Mouse (Mus musculus): ENCODE data around the gene Tcf20. TPM values are rescaled to one million over a fixed set of nuclear protein-coding genes. Genes with fewer than 3 reads are reported as not detected.

Gene Tcf20
- polyA plus RNA-seq, 1 experiment from 2014 or later = 13.9 TPM

- H3K27me3 ChIP-seq = 0 out of 2 replicates have a peak, but pooled peaks cover 12% of the 10 kb centered on the region
- no peaks in the 10 kb centered on the region for H3K9me3 ChIP-seq
- no peak overlapping the region; the same call in 1 of the 2 replicates for H3K9ac ChIP-seq
- peak; percentile 45; the same call in 1 of the 2 replicates for ATAC-seq (ENCODE audit: insufficient number of reproducible peaks, insufficient read depth, low FRiP score, low TSS enrichment)
- H3K4me3 ChIP-seq = no peak overlapping the region
- peaks cover 37% of the 10 kb centered on the region for H3K4me1 ChIP-seq
- H3K4me2 ChIP-seq (replicated peaks) = no peak overlapping the region
- 0 out of 2 replicates have a peak overlapping the region, but pooled peaks have one; percentile 26 for H3K27ac ChIP-seq
- H3K36me3 ChIP-seq = no peaks in the 10 kb centered on the region
- WGBS = 15% methylated on average over 15 of the region's 15 CpGs
Observed at GRCm38 (mm10) chr15:83010990-83011664, 23.5 kb upstream of the Tcf20 start.

- Histone ChIP-seq H3K27ac (no peak overlapping the region), H3K4me3 (no peak overlapping the region), H3K4me2 (replicated peaks) (no peak overlapping the region), H3K9me3 (no peaks in the 10 kb centered on the region), H3K36me3 (no peaks in the 10 kb centered on the region), H3K9ac (no peak overlapping the region; the same call in 1 of the 2 replicates), H3K4me1 (peaks cover 33% of the 10 kb centered on the region), H3K27me3 (0 out of 2 replicates have a peak, but pooled peaks cover 12% of the 10 kb centered on the region)
- ATAC-seq (ENCODE audit: insufficient number of reproducible peaks, insufficient read depth, low FRiP score, low TSS enrichment) = no peak
- WGBS = 6% methylated on average over 8 of the region's 8 CpGs
Observed at GRCm38 (mm10) chr15:83010423-83010822, 22.8 kb upstream of the Tcf20 start.

GRCm38 (mm10) chr15:83009532-83009931 lies 21.9 kb upstream of the Tcf20 start:
- no peaks in the 10 kb centered on the region for H3K9me3 ChIP-seq
- H3K4me1 ChIP-seq = peaks cover 33% of the 10 kb centered on the region
- 92% methylated on average over 6 of the region's 6 CpGs for WGBS
- no peak for ATAC-seq (ENCODE audit: insufficient number of reproducible peaks, insufficient read depth, low FRiP score, low TSS enrichment)
- no peak overlapping the region for H3K4me2 ChIP-seq (replicated peaks)
- H3K9ac ChIP-seq = no peak overlapping the region
- 0 out of 2 replicates have a peak, but pooled peaks cover 12% of the 10 kb centered on the region for H3K27me3 ChIP-seq
- H3K36me3 ChIP-seq = no peaks in the 10 kb centered on the region
- no peak overlapping the region for H3K4me3 ChIP-seq
- no peak overlapping the region for H3K27ac ChIP-seq

GRCm38 (mm10) chr15:83008761-83009423 lies 21.2 kb upstream of the Tcf20 start:
- Histone ChIP-seq H3K36me3 (no peaks in the 10 kb centered on the region), H3K4me2 (replicated peaks) (no peak overlapping the region), H3K4me3 (no peak overlapping the region), H3K9ac (no peak overlapping the region), H3K27me3 (0 out of 2 replicates have a peak, but pooled peaks cover 12% of the 10 kb centered on the region), H3K4me1 (peaks cover 33% of the 10 kb centered on the region), H3K9me3 (no peaks in the 10 kb centered on the region), H3K27ac (no peak overlapping the region)
- WGBS = 65% methylated on average over 13 of the region's 13 CpGs
- ATAC-seq (ENCODE audit: insufficient number of reproducible peaks, insufficient read depth, low FRiP score, low TSS enrichment) = no peak

GRCm38 (mm10) chr15:83007346-83007920 lies 19.8 kb upstream of the Tcf20 start:
- no peak for ATAC-seq (ENCODE audit: insufficient number of reproducible peaks, insufficient read depth, low FRiP score, low TSS enrichment)
- no peak overlapping the region for H3K4me3 ChIP-seq
- no peaks in the 10 kb centered on the region for H3K9me3 ChIP-seq
- H3K27me3 ChIP-seq = 0 out of 2 replicates have a peak, but pooled peaks cover 14% of the 10 kb centered on the region
- H3K36me3 ChIP-seq = no peaks in the 10 kb centered on the region
- H3K9ac ChIP-seq = no peak overlapping the region
- WGBS = 44% methylated on average over 15 of the region's 15 CpGs
- H3K4me2 ChIP-seq (replicated peaks) = no peak overlapping the region
- H3K27ac ChIP-seq = no peak overlapping the region
- peaks cover 36% of the 10 kb centered on the region for H3K4me1 ChIP-seq

- H3K4me1 ChIP-seq = peaks cover 14% of the 10 kb centered on the region; the same call in 1 of the 2 replicates
- no peaks in the 10 kb centered on the region for H3K36me3 ChIP-seq
- no peak overlapping the region for H3K4me2 ChIP-seq (replicated peaks)
- no peak overlapping the region for H3K9ac ChIP-seq
- 0 out of 2 replicates have a peak, but pooled peaks cover 4% of the 10 kb centered on the region for H3K27me3 ChIP-seq
- 47% methylated on average over 12 of the region's 12 CpGs for WGBS
- no peaks in the 10 kb centered on the region for H3K9me3 ChIP-seq
- no peak for ATAC-seq (ENCODE audit: insufficient number of reproducible peaks, insufficient read depth, low FRiP score, low TSS enrichment)
- no peak overlapping the region for H3K27ac ChIP-seq
- H3K4me3 ChIP-seq = no peak overlapping the region
Observed at GRCm38 (mm10) chr15:83002665-83003548, 15.2 kb upstream of the Tcf20 start.

GRCm38 (mm10) chr15:82998811-82999221 lies 11.1 kb upstream of the Tcf20 start:
- peaks cover 33% of the 10 kb centered on the region for H3K4me1 ChIP-seq
- H3K9ac ChIP-seq = no peak overlapping the region
- H3K4me3 ChIP-seq = no peak overlapping the region
- no peak for ATAC-seq (ENCODE audit: insufficient number of reproducible peaks, insufficient read depth, low FRiP score, low TSS enrichment)
- no peaks in the 10 kb centered on the region for H3K36me3 ChIP-seq
- 0 out of 2 replicates have a peak, but pooled peaks cover 9% of the 10 kb centered on the region for H3K27me3 ChIP-seq
- no peaks in the 10 kb centered on the region for H3K9me3 ChIP-seq
- no peak overlapping the region for H3K4me2 ChIP-seq (replicated peaks)
- no peak overlapping the region for H3K27ac ChIP-seq
- 83% methylated on average over 6 of the region's 6 CpGs for WGBS

- Histone ChIP-seq H3K27ac (no peak overlapping the region), H3K4me1 (peaks cover 38% of the 10 kb centered on the region), H3K4me2 (replicated peaks) (no peak overlapping the region), H3K9ac (no peak overlapping the region), H3K27me3 (0 out of 2 replicates have a peak, but pooled peaks cover 5% of the 10 kb centered on the region), H3K9me3 (no peaks in the 10 kb centered on the region), H3K36me3 (no peaks in the 10 kb centered on the region), H3K4me3 (no peak overlapping the region)
- ATAC-seq (ENCODE audit: insufficient number of reproducible peaks, insufficient read depth, low FRiP score, low TSS enrichment) = no peak
Observed at GRCm38 (mm10) chr15:82996431-82996830, 8.8 kb upstream of the Tcf20 start.

GRCm38 (mm10) chr15:82995239-82995638 lies 7.6 kb upstream of the Tcf20 start:
- Histone ChIP-seq H3K9me3 (no peaks in the 10 kb centered on the region), H3K9ac (no peak overlapping the region), H3K36me3 (no peaks in the 10 kb centered on the region), H3K4me1 (peaks cover 38% of the 10 kb centered on the region), H3K27me3 (peaks cover 11% of the 10 kb centered on the region; the same call in 1 of the 2 replicates), H3K27ac (no peak overlapping the region), H3K4me2 (replicated peaks) (no peak overlapping the region), H3K4me3 (no peak overlapping the region)
- WGBS = 60% methylated on average over 7 of the region's 7 CpGs
- no peak for ATAC-seq (ENCODE audit: insufficient number of reproducible peaks, insufficient read depth, low FRiP score, low TSS enrichment)

GRCm38 (mm10) chr15:82992911-82993310 lies 5.2 kb upstream of the Tcf20 start:
- Histone ChIP-seq H3K9ac (no peak overlapping the region), H3K4me2 (replicated peaks) (no peak overlapping the region), H3K36me3 (no peaks in the 10 kb centered on the region), H3K4me1 (peaks cover 48% of the 10 kb centered on the region), H3K27ac (no peak overlapping the region), H3K9me3 (no peaks in the 10 kb centered on the region), H3K4me3 (no peak overlapping the region), H3K27me3 (peaks cover 14% of the 10 kb centered on the region; the same call in 1 of the 2 replicates)
- 54% methylated on average over 9 of the region's 9 CpGs for WGBS
- no peak for ATAC-seq (ENCODE audit: insufficient number of reproducible peaks, insufficient read depth, low FRiP score, low TSS enrichment)
